Mouse (Mus musculus) megakaryocyte progenitor cell, adult 5-6 weeks (primary cell): ENCODE measurements at regions not wholly inside any gene's neighbourhood (a gene's known extent, or its start where the extent isn't known, plus 50 kb on each side); places are given as distances from the start of the nearest gene placed in this dataset.

Source experiments
- ATAC-seq: replicated peaks from 2 replicates; pipeline ENCODE4 v1.8.0; 2016; ENCODE audit warnings: mild to moderate bottlenecking, moderate TSS enrichment, inconsistent platforms; ENCODE audit not compliant: poor library complexity

DNA sequence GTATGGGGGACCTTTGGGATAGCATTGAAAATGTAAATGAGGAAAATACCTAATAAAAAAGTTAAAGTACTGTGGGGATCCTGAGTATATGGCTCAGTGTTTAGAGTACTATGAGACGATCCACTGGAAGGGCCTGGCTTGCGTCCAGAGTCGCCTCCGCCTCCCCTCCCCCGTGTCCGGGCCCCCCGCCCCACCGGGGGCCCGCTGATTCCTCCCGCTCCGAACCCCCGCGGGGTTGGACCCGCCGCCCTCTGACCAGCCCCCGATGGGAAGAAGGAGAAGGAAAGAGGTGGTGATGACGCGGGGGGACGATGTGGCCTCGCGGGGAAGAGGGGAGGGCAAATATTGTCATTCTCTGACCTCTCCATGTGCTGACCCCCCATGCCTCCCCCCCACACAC is 234.0 kb upstream of the 9530002B09Rik start:
- peak; percentile 95 for ATAC-seq
